Mouse (Mus musculus): ENCODE measurements around the gene Adcy5. TPM values are rescaled to one million over a fixed set of nuclear protein-coding genes. Genes with fewer than 3 reads are reported as not detected.

Adcy5 gene
- polyA plus RNA-seq, 1 experiment: not detected

DNA sequence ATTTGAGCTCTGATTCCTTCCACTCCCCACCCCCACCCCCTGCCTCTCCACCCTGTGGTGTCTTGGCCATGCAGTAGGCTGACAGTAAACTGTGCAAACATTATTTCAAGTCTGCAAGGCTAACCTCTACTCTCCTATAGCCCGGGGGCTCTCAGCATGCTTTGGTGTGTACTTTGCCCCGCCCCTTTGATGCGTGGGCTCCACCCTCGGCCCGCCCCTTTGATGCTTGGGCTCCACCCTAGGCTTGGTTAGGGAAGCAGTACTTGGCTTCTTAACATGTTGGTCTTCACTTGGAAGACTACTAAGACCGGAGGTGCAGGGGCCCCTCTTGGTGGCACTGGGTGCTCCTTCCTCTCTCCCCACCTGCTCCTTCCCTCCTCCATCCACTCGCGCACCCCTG lies 4.9 kb downstream of the Adcy5 start:
- peaks cover 41% of the 10 kb centered on the region for H3K27me3 ChIP-seq (ENCODE audit: control insufficient read depth, insufficient read depth, insufficient read length)
- no peak overlapping the region for H3K4me3 ChIP-seq
- TF ChIP-seq USF1 (IDR thresholded peaks at IDR 0.05; ENCODE audit: low read depth) (no peak), POLR2A (IDR thresholded peaks at IDR 0.05; ENCODE audit: insufficient read length, low read depth) (no peak), REST (IDR thresholded peaks at IDR 0.05; ENCODE audit: insufficient read depth, insufficient read length) (no peak), MAX (IDR thresholded peaks at IDR 0.05; ENCODE audit: low read depth) (no peak), MYOG (IDR thresholded peaks at IDR 0.05; ENCODE audit: control insufficient read depth in 1 of 3, insufficient read depth in 1 of 3, insufficient read length in 2 of 3, low read depth in 2 of 3) (no peak), E2F4 (IDR thresholded peaks at IDR 0.05; ENCODE audit: insufficient read depth) (no peak), TCF12 (IDR thresholded peaks at IDR 0.05; ENCODE audit: insufficient read depth, poor library complexity, severe bottlenecking) (no peak), POLR2AphosphoS2 (IDR thresholded peaks at IDR 0.05; ENCODE audit: insufficient read length, low read depth) (no peak), MYOD1 (IDR thresholded peaks at IDR 0.05; ENCODE audit: control insufficient read depth in 1 of 3, insufficient read length in 2 of 3, low read depth in 2 of 3) (no peak), TCF3 (IDR thresholded peaks at IDR 0.05; ENCODE audit: insufficient read length, low read depth) (no peak), CEBPB (IDR thresholded peaks at IDR 0.05; ENCODE audit: insufficient read depth, poor library complexity, severe bottlenecking) (no peak), SRF (IDR thresholded peaks at IDR 0.05; ENCODE audit: control insufficient read depth, insufficient read length, low read depth) (no peak)
- no peak overlapping the region for H3ac ChIP-seq (ENCODE audit: control insufficient read depth, insufficient read length)
- no peaks in the 10 kb centered on the region for H3K79me2 ChIP-seq (ENCODE audit: control insufficient read depth, insufficient read depth)
- no peak overlapping the region for H3K4me2 ChIP-seq (ENCODE audit: low read depth)
- H3K36me3 ChIP-seq (ENCODE audit: control insufficient read depth, insufficient read depth): no peaks in the 10 kb centered on the region

DNA sequence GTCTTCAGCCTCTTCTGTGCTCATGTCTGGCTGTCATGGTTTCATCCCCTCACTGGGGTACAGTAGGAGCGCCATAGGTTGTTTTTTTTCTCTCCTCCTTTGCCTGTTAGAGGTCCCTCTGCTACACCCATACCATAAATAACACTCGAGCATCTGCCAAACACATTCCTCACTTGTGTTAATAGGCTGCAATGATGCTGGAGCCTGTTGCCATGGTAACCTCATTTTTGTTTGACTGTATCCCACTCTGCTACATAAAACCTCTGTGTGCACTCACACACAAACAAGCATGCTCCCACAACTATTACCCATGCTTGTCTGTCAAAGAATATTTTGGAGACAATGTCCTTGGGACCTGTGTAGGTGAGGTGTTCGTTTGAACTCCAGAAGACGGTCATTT lies 5.3 kb downstream of the Adcy5 start:
- Histone ChIP-seq H3K27me3 (ENCODE audit: control insufficient read depth, insufficient read depth, insufficient read length) (peaks cover 41% of the 10 kb centered on the region), H3ac (ENCODE audit: control insufficient read depth, insufficient read length) (no peak overlapping the region), H3K79me2 (ENCODE audit: control insufficient read depth, insufficient read depth) (no peaks in the 10 kb centered on the region), H3K4me3 (no peak overlapping the region), H3K4me2 (ENCODE audit: low read depth) (no peak overlapping the region), H3K36me3 (ENCODE audit: control insufficient read depth, insufficient read depth) (no peaks in the 10 kb centered on the region)
- TF ChIP-seq USF1 (IDR thresholded peaks at IDR 0.05; ENCODE audit: low read depth) (no peak), REST (IDR thresholded peaks at IDR 0.05; ENCODE audit: insufficient read depth, insufficient read length) (no peak), TCF3 (IDR thresholded peaks at IDR 0.05; ENCODE audit: insufficient read length, low read depth) (no peak), POLR2A (IDR thresholded peaks at IDR 0.05; ENCODE audit: insufficient read length, low read depth) (no peak), TCF12 (IDR thresholded peaks at IDR 0.05; ENCODE audit: insufficient read depth, poor library complexity, severe bottlenecking) (no peak), MAX (IDR thresholded peaks at IDR 0.05; ENCODE audit: low read depth) (no peak), SRF (IDR thresholded peaks at IDR 0.05; ENCODE audit: control insufficient read depth, insufficient read length, low read depth) (no peak), POLR2AphosphoS2 (IDR thresholded peaks at IDR 0.05; ENCODE audit: insufficient read length, low read depth) (no peak), CEBPB (IDR thresholded peaks at IDR 0.05; ENCODE audit: insufficient read depth, poor library complexity, severe bottlenecking) (no peak), E2F4 (IDR thresholded peaks at IDR 0.05; ENCODE audit: insufficient read depth) (no peak), MYOD1 (IDR thresholded peaks at IDR 0.05; ENCODE audit: control insufficient read depth in 1 of 3, insufficient read length in 2 of 3, low read depth in 2 of 3) (no peak), MYOG (IDR thresholded peaks at IDR 0.05; ENCODE audit: control insufficient read depth in 1 of 3, insufficient read depth in 1 of 3, insufficient read length in 2 of 3, low read depth in 2 of 3) (no peak)

DNA sequence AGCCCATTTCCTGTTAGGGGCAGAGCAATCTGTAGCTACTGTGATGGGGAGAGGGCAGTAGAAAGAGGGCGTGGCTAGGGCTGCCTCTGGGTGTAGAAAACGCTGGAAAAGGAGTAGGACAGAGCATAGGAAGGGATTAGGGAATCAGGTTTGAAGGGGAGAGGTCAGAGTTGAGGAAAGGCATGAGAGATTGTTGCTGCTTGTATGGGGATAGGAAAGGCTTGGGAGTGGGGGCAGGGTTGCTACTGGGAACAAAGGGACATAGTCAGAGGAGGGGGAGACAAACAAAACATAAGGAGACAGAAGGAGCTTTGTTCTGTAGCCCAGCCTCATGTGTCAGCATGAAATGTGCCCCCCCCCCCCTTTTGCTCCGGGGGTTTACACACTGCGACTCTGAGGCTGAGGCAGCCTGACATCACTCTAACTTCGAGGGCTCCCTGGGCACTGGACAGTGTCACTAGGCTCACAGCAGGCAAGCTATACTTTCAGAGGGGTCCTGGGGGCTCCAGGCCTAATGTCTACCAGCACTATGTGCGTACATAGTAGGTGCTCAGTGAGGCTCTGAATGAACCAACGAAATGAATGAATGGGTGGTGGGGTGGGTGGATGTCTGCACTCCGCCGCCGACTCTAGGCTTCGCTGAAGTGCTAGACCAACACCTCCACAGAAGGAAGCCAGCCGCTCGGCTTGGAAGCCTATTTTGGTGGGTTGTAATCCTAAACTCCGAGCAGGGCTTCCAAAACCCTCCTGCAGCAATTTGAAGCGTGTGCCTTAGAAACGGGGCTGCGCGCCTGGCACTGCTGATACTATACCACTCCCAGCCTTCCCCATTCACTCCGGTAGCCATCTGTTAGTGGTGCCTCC lies 9.9 kb downstream of the Adcy5 start:
- no peak overlapping the region for H3K4me2 ChIP-seq (ENCODE audit: low read depth)
- H3K36me3 ChIP-seq (ENCODE audit: control insufficient read depth, insufficient read depth): no peaks in the 10 kb centered on the region
- no peak overlapping the region for H3ac ChIP-seq (ENCODE audit: control insufficient read depth, insufficient read length)
- peaks cover 64% of the 10 kb centered on the region for H3K27me3 ChIP-seq (ENCODE audit: control insufficient read depth, insufficient read depth, insufficient read length)
- TF ChIP-seq MYOD1 (IDR thresholded peaks at IDR 0.05; ENCODE audit: control insufficient read depth in 1 of 3, insufficient read length in 2 of 3, low read depth in 2 of 3): no peak
- TF ChIP-seq TCF12 (IDR thresholded peaks at IDR 0.05; ENCODE audit: insufficient read depth, poor library complexity, severe bottlenecking): no peak
- TF ChIP-seq CEBPB (IDR thresholded peaks at IDR 0.05; ENCODE audit: insufficient read depth, poor library complexity, severe bottlenecking): no peak
- TF ChIP-seq MYOG (IDR thresholded peaks at IDR 0.05; ENCODE audit: control insufficient read depth in 1 of 3, insufficient read depth in 1 of 3, insufficient read length in 2 of 3, low read depth in 2 of 3): no peak
- no peak for TF ChIP-seq E2F4 (IDR thresholded peaks at IDR 0.05; ENCODE audit: insufficient read depth)
- TF ChIP-seq SRF (IDR thresholded peaks at IDR 0.05; ENCODE audit: control insufficient read depth, insufficient read length, low read depth): no peak
- TF ChIP-seq POLR2AphosphoS2 (IDR thresholded peaks at IDR 0.05; ENCODE audit: insufficient read length, low read depth): no peak
- no peak for TF ChIP-seq MAX (IDR thresholded peaks at IDR 0.05; ENCODE audit: low read depth)
- TF ChIP-seq POLR2A (IDR thresholded peaks at IDR 0.05; ENCODE audit: insufficient read length, low read depth): no peak
- no peak overlapping the region for H3K4me3 ChIP-seq
- H3K79me2 ChIP-seq (ENCODE audit: control insufficient read depth, insufficient read depth): no peaks in the 10 kb centered on the region

DNA sequence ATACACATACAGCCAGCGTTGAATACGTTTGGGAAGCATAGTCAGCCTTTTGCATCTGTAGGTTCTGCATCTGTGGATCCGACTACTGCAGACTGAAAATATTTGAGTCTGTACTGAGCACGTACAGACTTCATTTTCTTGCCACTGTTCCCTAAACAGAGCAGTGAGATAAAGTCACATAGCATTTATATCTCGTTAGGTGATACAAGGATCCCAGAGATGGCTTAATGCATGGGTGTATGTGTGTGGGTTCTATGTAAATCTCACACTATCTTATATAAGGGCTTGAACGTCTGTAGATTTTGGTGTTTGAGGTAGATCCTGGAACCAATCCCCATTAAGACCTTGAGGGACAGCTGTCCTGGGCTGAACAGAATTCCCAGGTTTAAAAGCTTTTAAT lies 10.7 kb downstream of the Adcy5 start:
- Histone ChIP-seq H3K36me3 (ENCODE audit: control insufficient read depth, insufficient read depth) (no peaks in the 10 kb centered on the region), H3K27me3 (ENCODE audit: control insufficient read depth, insufficient read depth, insufficient read length) (peaks cover 68% of the 10 kb centered on the region), H3ac (ENCODE audit: control insufficient read depth, insufficient read length) (no peak overlapping the region), H3K4me3 (no peak overlapping the region), H3K4me2 (ENCODE audit: low read depth) (no peak overlapping the region), H3K79me2 (ENCODE audit: control insufficient read depth, insufficient read depth) (no peaks in the 10 kb centered on the region)
- TF ChIP-seq REST (IDR thresholded peaks at IDR 0.05; ENCODE audit: insufficient read depth, insufficient read length): no peak
- TF ChIP-seq TCF12 (IDR thresholded peaks at IDR 0.05; ENCODE audit: insufficient read depth, poor library complexity, severe bottlenecking): no peak
- no peak for TF ChIP-seq USF1 (IDR thresholded peaks at IDR 0.05; ENCODE audit: low read depth)
- TF ChIP-seq CEBPB (IDR thresholded peaks at IDR 0.05; ENCODE audit: insufficient read depth, poor library complexity, severe bottlenecking): no peak
- TF ChIP-seq MAX (IDR thresholded peaks at IDR 0.05; ENCODE audit: low read depth): no peak
- no peak for TF ChIP-seq POLR2A (IDR thresholded peaks at IDR 0.05; ENCODE audit: insufficient read length, low read depth)
